Mouse (Mus musculus): ENCODE measurements around the gene Fam129a.
"Not testable (repeated sequence)": the region's sequence is repeated elsewhere in the genome, so short reads cannot be mapped to it uniquely, and the experiment has no call there.

Gene Fam129a

DNA sequence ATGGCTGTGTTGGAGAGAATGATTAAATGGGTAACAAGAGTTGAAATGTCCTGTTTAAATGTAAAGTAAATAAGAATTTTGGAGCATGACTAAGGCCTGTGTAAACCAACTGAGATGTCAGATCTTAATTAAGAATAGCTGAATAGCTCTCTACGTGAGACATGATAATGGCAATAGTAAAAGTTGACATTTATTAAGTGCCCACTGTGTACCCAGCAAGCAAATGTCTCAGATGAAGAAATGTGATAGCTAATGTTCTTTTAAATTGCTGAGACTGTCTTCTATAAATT, 13.1 kb downstream of the Fam129a start:
- no peak for DNase-seq (ENCODE audit: low spot score)

DNA sequence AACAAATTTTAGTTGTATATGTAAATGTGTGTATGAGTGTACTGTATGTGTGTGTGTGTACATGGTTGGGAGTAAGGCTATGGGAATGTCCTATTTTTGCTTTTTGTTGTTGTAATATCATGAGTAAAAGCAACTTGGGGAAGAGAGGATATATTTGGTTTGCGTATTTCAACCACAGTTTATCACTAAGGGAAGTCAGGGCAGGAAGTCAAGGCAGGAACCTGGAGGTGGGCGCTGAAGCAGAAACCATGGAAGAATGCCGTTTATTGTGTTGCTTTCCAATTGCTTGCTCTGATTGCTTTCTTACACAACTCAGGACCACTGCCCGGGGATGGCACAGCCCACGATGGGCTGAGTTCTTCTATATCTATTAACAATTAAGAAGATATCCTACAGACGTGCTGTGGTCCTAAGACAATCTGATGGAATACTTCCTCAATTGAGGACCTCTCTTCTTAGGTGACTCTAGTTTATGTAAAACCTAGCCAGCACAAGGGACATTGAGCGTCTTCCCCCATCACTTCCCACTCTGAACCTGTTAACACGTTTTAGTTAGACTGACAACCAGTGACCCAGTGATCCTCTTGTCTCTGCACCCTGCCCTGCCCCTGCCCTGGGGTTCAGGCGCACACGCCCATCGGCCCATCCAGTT, 13.7 kb downstream of the Fam129a start:
- DNase-seq (ENCODE audit: low spot score): no peak

DNA sequence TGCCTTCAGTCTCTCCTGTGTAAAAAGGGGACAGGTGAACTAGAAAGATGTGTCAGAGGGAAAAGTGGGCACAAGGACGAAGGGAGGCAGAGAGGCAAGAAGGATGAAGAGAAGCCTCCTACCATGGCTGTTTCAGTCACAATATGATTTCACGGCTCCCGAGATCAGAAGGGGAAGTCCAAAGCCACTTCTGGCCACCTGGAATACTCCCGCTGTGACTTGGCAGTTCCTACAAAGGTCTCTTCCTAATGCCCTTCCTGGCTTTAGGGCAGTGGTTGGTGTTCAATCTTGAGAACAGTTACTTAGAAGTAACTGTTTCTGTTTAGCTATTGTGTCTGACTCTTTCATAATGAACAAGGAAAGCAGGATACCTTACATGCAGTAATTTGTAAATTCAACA, 14.7 kb downstream of the Fam129a start:
- DNase-seq (ENCODE audit: low spot score): no peak

DNA sequence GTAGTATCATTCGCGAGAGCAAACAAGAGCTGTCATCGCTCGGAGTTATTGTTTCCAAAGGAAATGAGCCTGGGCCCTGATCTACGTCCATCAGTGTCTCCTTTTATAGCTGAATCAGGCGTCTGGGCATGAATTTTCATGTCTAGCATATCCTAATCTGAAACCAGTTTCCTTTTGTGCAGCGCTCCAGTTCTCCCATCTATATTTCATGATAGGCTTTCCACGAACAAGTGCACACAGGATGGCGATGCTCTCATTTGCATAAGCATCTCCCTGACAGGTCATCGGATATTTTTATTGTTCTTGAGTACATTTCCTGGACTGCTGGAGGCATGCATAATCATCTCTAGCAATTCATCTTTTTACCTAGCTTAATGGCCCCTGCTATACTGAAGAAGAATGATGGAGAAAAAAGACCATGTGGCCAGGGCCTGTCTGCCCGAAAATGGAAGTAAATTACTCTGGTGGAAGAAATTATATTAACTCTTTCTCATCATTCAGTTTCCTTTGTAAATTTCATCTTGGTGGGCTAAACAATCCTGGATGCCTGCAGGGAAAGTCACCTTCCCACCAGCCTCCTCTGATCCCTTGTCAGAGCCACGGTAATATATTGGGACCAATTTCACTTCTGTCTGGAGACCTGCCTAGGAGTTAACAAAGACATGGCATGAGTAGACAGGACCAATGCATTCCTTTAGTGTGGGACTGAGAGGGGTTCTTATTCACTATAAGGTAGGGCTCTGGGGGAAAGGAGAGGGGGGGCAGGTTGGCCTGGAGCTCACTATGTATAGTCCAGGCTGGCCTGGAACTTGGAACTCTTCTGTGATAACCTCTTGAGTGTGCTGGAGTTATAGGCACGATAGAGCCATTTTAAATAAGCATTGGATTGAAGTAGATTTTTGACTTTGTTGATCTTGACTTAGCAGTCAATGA, 21.4 kb downstream of the Fam129a start:
- no peak for DNase-seq (ENCODE audit: low spot score)

DNA sequence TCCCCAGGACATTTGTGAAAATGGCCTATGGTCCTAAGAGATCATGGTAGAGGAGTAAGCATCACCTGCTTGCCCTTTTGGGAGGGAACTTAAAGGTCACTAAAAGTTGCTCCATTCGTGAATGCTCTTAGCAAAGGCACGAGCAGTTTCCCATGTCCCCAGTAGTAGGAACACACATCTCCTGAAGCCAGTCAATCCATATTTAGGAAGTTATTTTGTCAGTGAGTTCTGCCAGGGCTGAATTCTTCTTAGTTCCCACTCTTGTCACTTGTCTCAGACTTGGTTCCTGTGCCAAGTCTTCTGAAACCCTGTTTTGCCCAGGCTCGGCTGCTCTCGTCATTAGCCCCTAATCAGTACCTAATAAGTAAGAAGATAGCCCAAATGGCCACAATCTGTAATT, 23.9 kb downstream of the Fam129a start:
- no peak for DNase-seq (ENCODE audit: low spot score)

DNA sequence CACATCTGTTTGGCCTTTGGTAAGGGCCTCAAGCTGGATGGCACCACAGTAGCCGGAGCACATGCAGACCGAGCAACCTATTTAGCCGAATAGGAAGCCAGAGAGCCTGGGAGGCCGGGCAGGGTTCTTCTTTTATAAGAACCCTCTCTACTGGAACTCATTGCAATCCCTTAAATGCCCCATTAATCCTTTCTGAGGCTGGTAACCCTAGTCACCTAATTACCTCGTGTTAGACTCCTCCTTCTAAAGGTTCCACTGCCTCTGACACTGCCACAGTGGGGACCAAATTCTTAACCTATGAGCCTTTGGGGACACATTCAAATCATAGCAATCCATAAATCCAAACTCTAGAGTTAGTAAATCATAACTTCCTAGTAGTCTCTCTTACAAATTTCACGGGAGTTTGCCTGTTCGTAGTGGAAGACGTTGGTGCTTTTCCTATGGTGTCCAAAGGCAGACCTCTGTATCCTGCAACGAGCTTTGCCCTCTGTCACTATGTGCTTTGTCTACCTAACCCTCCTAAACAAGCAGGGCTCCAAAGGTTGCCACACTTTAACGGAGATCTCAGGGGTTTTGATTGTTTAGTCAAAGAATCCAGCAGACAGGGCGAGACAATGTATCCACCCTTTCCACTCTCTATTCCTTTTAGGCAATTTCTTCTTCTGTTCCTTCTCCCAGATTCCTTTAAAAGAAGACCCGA, 24.8 kb downstream of the Fam129a start:
- DNase-seq (ENCODE audit: low spot score): no peak

DNA sequence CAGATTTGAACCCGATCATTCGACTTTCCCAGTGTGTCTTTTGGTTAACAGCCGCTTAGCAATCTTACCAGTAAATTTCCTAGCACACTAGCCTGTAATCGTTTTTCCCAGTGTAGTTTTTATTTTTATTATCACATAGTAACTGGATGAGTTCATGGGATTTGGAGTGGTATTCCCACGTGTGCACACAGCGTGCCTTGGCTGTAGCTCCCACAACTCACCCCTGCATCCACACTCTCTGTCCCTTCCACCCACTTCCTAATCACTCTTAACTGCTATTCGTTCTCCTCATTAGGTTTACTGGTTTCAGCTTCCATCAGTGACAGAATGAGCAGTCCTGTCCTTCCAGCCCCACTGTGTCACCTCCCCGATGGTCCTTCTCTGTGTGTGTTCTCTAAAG, 25.6 kb downstream of the Fam129a start:
- no peak for DNase-seq (ENCODE audit: low spot score)

DNA sequence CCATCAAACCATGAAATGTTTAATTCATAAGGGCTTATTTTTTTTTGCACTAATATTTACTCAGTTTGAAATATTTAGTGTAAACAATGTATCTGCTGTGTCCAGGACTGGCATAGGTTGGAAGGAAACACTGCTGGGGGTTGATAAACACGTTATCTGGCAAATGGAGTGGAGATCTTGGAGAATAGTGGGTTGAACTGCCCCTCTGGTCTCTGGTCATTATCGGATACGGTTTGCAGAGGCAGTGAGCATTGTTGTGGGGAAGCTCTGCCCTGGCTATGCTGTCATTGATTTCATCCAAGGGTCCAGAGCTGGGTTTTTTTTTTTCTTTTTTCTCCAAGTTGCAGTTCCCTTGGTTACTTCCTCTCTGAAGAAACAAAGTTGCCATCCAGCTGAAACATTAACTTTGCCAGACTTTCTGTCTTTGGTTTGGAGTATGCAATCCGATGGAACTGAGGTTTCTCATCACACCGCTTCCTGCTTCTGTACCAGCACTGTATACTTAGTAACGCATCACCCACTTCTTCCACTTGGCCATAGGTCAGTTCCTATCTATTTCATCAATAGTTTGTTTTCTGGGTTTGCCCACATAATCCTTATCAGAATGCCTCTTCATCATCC, 26.8 kb downstream of the Fam129a start:
- no peak for DNase-seq (ENCODE audit: low spot score)

DNA sequence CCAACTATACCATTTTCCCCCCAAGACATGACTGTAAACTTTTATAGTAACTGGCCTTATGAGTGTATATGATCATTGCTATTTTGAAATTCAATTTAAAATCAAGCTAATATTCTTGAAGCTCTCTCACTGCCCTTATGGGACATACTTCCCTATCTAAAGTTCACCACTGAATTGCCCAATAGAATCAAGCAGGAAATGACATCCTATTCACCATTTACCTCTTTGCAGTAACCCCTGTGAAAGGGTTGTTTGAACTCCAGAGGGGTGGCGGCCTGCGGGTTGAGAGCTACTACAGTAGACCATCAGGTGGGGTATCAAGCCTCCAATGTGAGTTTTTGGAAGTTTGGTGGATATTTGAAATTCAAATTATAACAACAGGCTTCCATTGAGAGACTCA, 27.9 kb downstream of the Fam129a start:
- DNase-seq (ENCODE audit: low spot score): no peak

DNA sequence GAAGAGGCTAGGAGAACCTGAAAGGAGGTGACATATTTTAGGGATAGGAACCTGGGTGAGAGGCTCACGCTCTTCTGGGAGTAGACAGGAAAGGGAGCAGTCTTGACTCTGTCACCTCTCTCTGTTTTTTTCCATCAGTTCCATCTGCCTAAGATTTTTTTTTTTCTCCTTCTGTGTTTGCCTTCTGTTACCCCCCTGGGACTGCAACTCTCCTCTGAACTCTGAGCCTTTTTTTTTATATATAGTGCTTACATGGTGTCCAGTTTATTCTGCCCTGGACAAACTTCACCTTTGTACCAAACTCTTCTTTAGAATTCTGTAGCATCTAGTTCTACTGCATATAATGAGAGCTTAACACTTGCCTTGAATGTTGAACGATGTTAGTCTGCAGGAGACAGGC, 33.3 kb downstream of the Fam129a start:
- no peak for DNase-seq (ENCODE audit: low spot score)

DNA sequence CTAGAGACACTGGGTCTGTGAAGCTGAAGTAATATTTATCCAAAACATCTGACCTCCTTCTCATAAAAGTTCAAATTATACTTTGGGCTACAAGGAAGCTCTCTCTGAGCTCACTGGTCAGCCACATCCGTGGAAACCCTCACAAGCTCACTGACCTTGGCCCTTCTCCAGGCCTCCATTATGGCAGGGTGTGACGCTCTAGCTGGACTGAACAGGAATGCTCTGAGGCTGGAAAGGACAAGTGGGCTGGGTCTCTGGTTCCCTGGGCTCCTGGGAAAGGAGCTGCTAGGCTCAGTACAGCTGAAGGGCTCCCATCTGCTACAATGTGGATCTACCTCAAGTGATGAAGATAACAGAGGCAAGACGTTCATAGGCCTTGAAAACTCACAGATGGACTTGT, 37.0 kb downstream of the Fam129a start:
- not testable (repeated sequence) for DNase-seq (ENCODE audit: low spot score)

DNA sequence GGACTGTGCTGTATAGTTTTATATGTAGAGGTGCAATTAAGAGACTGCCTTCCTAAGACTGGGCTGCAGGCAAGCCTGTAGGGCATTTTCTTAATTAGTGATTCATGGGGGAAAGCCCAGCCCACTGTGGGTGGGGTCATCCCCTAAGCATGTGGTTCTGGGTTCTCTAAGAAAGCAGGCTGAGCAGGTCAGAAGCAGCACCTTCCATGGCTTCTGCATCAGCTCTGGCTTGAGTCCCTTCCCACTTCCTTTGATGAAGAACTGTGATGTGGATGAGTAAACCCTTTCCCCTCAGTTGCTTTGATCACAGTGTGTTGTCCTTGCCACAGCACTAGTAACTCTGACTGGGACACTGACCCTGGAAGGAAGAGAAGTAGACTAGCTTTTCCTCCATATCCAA, 39.6 kb downstream of the Fam129a start:
- no peak for DNase-seq (ENCODE audit: low spot score)

DNA sequence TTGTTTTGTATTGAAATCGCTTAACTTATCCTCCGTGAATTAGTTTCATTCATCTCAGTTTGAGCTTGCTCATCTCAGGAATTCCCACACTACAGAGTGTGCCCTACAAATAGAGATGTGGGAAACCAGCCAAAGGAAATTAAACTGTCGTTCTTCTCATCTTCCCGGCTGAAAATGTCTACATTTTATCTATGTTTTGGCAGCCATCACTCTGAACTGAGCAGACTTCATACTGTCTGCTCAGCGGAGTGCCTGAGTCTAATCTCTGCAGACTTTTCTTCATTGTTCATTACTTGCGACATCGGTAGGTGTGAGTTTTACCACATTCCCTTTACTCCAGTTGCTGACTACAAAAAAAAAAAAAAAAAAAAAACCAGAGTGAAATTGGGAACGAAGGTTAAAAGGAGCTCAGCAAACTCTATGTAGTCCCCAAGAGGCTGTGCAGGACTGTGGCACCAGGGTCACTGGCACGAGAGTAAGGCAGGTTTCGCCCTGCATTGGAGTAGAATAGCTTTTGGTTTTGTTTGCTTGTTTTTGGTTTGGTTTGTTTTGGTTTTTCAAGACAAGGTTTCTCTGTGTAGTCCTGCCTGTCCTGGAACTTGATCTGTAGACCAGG, 43.4 kb downstream of the Fam129a start:
- DNase-seq (ENCODE audit: low spot score): no peak

DNA sequence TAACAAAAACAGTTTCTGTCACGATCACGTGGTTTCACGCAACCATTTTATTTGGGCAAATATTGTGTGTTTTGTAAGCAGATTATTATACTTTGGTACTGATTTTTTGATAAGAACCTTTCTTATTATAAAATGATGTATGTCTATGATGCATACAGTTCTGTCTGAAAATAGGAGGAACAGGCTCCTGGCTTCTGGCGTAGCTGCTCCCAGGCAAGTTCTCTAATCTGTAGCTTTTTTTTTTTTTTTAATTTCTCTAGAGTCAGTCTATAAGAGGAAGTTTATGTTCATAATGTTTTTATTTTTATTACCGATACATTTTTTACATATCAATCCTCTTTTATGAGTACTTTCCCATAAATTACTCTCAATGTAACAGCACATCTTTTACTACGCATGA, 44.6 kb downstream of the Fam129a start:
- no peak for DNase-seq (ENCODE audit: low spot score)

DNA sequence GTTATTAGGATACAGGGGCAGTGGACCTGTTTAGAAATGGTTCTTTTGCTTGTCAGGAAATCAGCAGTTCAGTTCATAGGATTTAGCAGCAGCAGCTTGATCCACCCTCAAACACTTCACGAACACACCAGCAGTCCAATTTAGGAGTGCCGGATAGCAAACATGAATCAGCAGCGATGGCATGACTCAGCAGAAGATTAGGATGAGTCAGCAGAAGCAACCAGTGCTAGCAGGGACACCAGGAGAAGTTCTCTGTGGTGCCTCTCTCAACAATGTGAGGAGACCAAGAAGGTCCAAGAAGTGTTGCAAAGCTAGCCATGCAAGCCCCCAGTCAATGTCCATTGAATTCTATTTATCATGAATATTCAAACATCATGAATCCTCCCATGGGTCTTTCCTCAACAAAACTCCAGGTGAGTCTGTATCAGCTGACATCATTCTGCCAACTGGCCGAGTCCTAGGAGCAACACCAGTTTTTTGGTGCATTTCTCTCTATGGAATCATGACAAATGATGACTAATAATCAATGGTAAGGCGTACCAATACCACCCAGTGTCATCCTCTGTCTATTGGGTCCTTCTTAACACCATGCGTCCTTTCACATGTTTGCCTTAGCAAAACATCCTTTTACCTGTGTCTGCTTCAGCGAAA, 45.7 kb downstream of the Fam129a start:
- peak; percentile 26 for DNase-seq (ENCODE audit: low spot score)

DNA sequence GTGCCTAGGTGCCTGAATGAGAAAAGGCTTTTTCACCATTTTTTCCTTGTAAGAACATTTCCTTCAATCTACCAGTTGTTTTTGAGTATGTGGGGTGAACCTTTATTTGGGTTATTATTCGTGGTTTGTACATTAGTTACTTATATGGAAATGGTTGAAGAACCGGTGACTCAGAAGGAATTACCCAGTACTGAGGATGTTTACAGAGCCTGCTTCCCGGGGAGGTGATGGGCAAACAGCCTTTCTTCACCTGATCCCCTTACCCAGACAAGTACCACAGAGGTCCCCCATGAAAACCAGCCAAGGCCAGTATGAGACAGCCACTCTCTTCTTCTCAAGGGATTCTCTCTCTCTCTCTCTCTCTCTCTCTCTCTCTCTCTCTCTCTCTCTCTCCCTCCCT, 47.3 kb downstream of the Fam129a start:
- no peak for DNase-seq (ENCODE audit: low spot score)

DNA sequence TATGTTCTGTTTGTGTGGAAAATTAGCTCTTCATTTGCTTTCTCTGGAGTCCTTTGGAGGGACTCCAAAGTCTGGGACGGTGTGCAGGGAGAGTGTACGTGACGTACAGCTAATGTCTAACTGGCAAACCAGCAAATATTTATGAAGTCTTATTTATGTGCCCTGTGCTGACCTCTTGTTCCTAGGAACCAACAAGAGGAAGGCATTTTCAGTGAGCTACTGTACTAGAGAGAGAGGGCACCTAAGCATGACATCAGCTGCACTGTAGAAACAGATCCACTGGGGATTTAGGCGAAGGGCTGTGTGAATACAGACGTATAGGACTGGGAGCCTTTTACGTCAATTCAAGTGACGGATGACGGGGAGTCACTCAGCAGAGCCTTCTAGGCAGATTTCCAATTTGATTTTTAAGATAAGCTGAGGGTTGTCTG, 48.3 kb downstream of the Fam129a start:
- no peak for DNase-seq (ENCODE audit: low spot score)

DNA sequence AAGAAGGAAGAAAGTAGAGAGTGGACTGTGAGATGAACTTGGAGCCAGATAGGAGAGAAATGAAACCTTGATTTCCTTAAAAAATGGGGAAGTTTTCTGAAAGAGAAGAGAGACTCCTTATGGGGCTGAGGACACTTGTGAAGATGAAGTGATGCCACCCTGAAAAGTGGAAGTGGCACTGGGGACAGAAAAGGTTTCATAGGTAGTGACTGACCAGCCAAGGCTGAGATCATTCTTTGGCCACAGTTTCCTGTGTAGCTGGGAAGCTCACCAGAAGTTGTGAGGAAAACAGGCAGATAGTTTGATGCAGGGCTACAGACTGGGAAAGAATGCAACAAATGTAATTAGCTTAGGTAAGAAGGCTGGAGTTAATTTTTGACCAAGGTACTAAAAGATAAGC, 49.7 kb downstream of the Fam129a start:
- no peak for DNase-seq (ENCODE audit: low spot score)

DNA sequence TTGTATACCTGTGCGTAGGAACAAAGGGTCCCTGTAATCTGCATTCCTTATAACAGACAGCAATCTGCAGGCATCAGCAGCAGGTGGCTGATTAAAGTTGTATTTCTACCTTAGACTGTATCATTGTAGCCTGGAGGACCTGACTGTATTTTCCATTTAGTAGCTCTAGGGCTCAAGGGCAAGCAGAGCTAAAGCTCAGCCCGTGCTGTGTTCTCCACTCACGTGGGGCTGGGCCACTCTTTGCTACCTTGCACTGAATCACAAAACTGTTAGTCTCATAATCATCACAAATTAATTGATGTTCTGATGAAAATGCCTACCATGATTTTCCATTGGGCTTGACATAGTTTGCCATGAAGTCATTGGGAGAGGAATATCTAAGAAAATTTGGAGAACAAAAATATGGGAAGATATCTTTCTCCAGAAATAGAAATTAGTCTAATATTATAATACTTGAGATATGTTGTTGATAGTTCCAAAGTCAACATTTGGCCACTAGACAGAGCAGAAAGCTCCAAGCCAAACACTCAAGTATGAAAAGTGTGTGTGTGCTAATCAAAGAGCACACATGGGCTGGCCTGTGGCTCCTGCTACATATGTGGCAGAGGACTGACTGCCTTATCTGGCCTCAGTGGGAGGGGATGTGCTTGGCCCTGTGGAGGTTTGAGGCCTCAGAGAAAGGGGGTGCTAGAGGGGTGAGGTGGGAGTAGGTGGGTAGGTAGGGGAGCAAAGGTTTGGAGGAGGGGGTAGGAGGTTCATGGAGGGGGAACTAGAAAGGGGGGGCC, 53.6 kb downstream of the Fam129a start:
- no peak for DNase-seq (ENCODE audit: low spot score)

DNA sequence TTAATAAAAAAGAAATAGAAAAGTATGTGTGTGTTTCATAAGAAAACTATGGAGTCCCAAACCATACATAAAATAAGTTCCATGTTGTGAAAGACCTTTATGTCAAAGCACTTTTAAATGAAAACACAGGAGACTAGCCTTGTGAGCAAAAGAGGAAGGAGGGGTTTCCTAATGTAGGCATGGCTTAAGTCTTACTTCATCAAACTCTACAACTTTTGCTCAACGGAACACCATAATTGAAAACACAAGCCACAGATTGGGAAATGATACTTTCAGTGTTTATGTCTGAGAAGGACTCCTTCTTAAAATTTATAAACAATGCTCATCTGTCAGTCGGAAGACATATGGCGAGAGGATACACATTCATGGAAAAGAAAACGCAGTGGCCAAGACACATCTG, 54.3 kb downstream of the Fam129a start:
- no peak for DNase-seq (ENCODE audit: low spot score)

DNA sequence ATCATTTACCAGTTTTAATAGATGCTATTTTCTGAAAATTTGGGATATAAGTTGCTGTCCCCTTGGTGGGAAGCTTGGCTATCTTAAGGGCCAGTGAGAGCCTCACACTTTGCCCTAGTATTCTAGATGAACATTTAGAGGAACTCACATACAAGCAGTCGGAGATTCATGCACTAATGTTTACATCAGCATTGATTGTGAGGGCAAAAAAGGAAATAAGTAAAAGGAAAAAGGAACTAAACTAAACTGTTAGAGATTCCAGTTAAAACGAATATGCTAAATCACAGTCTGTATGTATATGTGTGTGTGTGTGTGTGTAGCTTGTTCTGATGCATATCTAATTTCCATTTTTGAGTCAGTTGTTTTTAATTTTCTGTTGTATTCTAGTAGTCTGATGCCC, 54.7 kb downstream of the Fam129a start:
- no peak for DNase-seq (ENCODE audit: low spot score)
